ENCODE assay signal across 13 mouse cellular contexts in the genomic region with DNA sequence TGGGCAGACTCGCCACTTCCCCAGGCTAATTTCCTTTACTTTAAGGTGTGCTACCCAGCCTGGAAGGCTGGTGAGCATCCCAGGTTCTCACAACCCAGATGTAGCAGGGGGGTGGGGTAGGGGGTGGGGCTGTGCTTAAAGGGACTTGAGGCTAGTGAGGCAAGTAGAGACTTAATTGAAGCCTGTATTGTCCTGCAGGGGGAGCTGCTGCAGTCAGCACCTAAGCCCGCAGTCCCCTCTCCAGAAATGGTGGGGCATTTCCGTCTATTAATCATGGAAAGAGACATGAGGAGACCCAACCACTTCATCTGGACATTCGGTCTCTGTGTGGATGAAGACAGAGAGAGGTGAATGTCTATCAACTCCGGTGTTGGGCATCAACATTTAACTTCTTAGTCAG. TPM values are rescaled to one million over a fixed set of nuclear protein-coding genes. Genes with fewer than 3 reads are reported as not detected.
A peak's percentile ranks its signal among the peaks of the same experiment; 100 is the strongest.
DNase-seq lines count a peak whose midpoint lies in the region; TF ChIP-seq lines count a peak whose summit lies in the region.
"Had no signal": no experiment of that assay in that cellular context is flagged by ENCODE, and none has a peak within 500 bp of the region (broad histone marks: within the 10 kb centered on the region; RNA-seq: fewer than 3 reads in every experiment).

No protein-coding gene starts in this region.

- no peak overlapping the region for H3K4me3 ChIP-seq in kidney, adult 2 months (ENCODE audit: insufficient read depth, low read depth, low read length)
- H3K4me3 ChIP-seq in ES-Bruce4 (ENCODE audit: low read depth, low read length), result no peak overlapping the region
- H3K4me3 ChIP-seq: hindbrain, embryonic 10.5 days; lung, embryonic 15.5 days had no signal

- H3K4me1 ChIP-seq in kidney, adult 2 months (ENCODE audit: control insufficient read depth, insufficient read depth, low read length), result peaks cover 11% of the 10 kb centered on the region; the same call in 1 of the 2 replicates
- H3K4me1 ChIP-seq in ES-Bruce4 (ENCODE audit: control insufficient read depth, insufficient read depth, low read length), result peaks cover 1% of the 10 kb centered on the region
- H3K4me1 ChIP-seq: lung, embryonic 15.5 days had no signal

- no peak for TF ChIP-seq EP300 in ES-Bruce4 (IDR thresholded peaks at IDR 0.05; ENCODE audit: insufficient read depth, low read depth, low read length)

- TF ChIP-seq POLR2A in kidney, adult 2 months (IDR thresholded peaks at IDR 0.05; ENCODE audit: low read depth, low read length), result no peak
- no peak for TF ChIP-seq POLR2A in ES-Bruce4 (IDR thresholded peaks at IDR 0.05; ENCODE audit: insufficient read depth, low read length)

- H3K27me3 ChIP-seq in kidney, adult 2 months (replicated peaks; ENCODE audit: control insufficient read depth, insufficient read depth, low read length), result no peaks in the 10 kb centered on the region
- no peaks in the 10 kb centered on the region for H3K27me3 ChIP-seq in ES-Bruce4 (ENCODE audit: control insufficient read depth, insufficient read depth, low read length, poor library complexity, severe bottlenecking)

- peak; percentile 37; the same call in 1 of the 2 replicates for TF ChIP-seq CTCF in kidney, adult 2 months (conservative IDR thresholded peaks at IDR 0.05; ENCODE audit: insufficient read depth, insufficient read length, low read depth, low read length)
- peak; percentile 79 for TF ChIP-seq CTCF in ES-Bruce4 (IDR thresholded peaks at IDR 0.05; ENCODE audit: low read depth, low read length)

- H3K9me3 ChIP-seq in ES-Bruce4 (replicated peaks; ENCODE audit: control insufficient read depth, insufficient read depth, low read length, poor library complexity, severe bottlenecking), result no peaks in the 10 kb centered on the region
- H3K9me3 ChIP-seq: hindbrain, embryonic 10.5 days; lung, embryonic 15.5 days had no signal

- no peak for DNase-seq in kidney, adult 2 months
- no peak for DNase-seq in kidney, postnatal 14 days
- DNase-seq in 416B (ENCODE audit: low read depth), result peak; percentile 55
- peak; percentile 38 for DNase-seq in induced T-regulatory cell, adult 2 months (ENCODE audit: low read depth)
- no peak for DNase-seq in ovary, postnatal 36 days (ENCODE audit: low spot score)
- no peak for DNase-seq in left cerebral cortex, adult 18-20 months (ENCODE audit: low spot score in 2 of 2)
- no peak for DNase-seq in cerebellum, adult 8-10 months
- DNase-seq: right cerebral cortex, postnatal 4 days had no signal

- H3K9ac ChIP-seq in ES-Bruce4 (ENCODE audit: low read depth, poor library complexity, severe bottlenecking), result no peak overlapping the region
- H3K9ac ChIP-seq: lung, embryonic 15.5 days had no signal

- no peaks in the 10 kb centered on the region for H3K36me3 ChIP-seq in kidney, adult 2 months (ENCODE audit: control insufficient read depth, insufficient read depth, low read length)
- no peaks in the 10 kb centered on the region for H3K36me3 ChIP-seq in ES-Bruce4 (ENCODE audit: control insufficient read depth, insufficient read depth, low read length, poor library complexity, severe bottlenecking)
- H3K36me3 ChIP-seq: hindbrain, embryonic 10.5 days; lung, embryonic 15.5 days had no signal

- WGBS in kidney, adult 2 months, result 54% methylated on average over 5 of the region's 5 CpGs

- no peak overlapping the region for H3K27ac ChIP-seq in kidney, adult 2 months (ENCODE audit: insufficient read depth, low read depth, low read length)
- H3K27ac ChIP-seq in ES-Bruce4 (ENCODE audit: insufficient read depth, low read length), result no peak overlapping the region
- H3K27ac ChIP-seq: hindbrain, embryonic 10.5 days; lung, embryonic 15.5 days had no signal

RNA-seq across cellular contexts. Expression of gene Gfi1b, which starts 5.4 kb away (rescaled TPM):
- 0.06 and 0.30 TPM in 2 replicates for polyA plus RNA-seq in kidney, adult 2 months (2012; rRNA removed)
- 0.49 and 0.76 TPM in 2 replicates for polyA plus RNA-seq in ES-Bruce4 (2011; ENCODE audit: insufficient read depth, insufficient read length, low read depth, missing spikeins)
- not detected for total RNA-seq in left cerebral cortex, adult 18-20 months (2021)
- polyA plus RNA-seq: forebrain, embryonic 16.5 days had no signal

RNA-seq across cellular contexts. Expression of gene Tsc1, which starts 24.7 kb away (rescaled TPM):
- polyA plus RNA-seq in kidney, adult 2 months (2012; rRNA removed), result 17.5 and 21.4 TPM in 2 replicates
- 26.9 and 32.5 TPM in 2 replicates for polyA plus RNA-seq in ES-Bruce4 (2011; ENCODE audit: insufficient read depth, insufficient read length, low read depth, missing spikeins)
- total RNA-seq in left cerebral cortex, adult 18-20 months (2021), result 10 to 100 TPM; 54.4 to 58.4 TPM

RNA-seq across cellular contexts. Expression of gene Gtf3c5, which starts 32.8 kb away (rescaled TPM):
- polyA plus RNA-seq in kidney, adult 2 months (2012; rRNA removed), result 20.4 and 20.8 TPM in 2 replicates
- 29.0 TPM in 2 replicates for polyA plus RNA-seq in ES-Bruce4 (2011; ENCODE audit: insufficient read depth, insufficient read length, low read depth, missing spikeins)
- 10 to 100 TPM; 19.1 to 19.4 TPM for total RNA-seq in left cerebral cortex, adult 18-20 months (2021)

RNA-seq across cellular contexts. Expression of gene Cel, which starts 53.2 kb away (rescaled TPM):
- 0.15 TPM in 1 of 2 replicates, not detected in the other for polyA plus RNA-seq in kidney, adult 2 months (2012; rRNA removed)
- polyA plus RNA-seq in ES-Bruce4 (2011; ENCODE audit: insufficient read depth, insufficient read length, low read depth, missing spikeins), result not detected in 2 replicates
- not detected for total RNA-seq in left cerebral cortex, adult 18-20 months (2021)
- polyA plus RNA-seq: forebrain, embryonic 16.5 days; hindbrain, embryonic 10.5 days; lung, embryonic 15.5 days; neural tube, embryonic 11.5 days had no signal

Comparison
In these comparisons a context has a peak if more than half of its experiments do, and no peak if none do; other contexts are left out.
1. DNase-seq: peak in 416B (single experiment) and induced T-regulatory cell, adult 2 months (single experiment); none in kidney, adult 2 months (single experiment), kidney, postnatal 14 days (single experiment), ovary, postnatal 36 days (single experiment), left cerebral cortex, adult 18-20 months (0 of 2) and cerebellum, adult 8-10 months (single experiment).